Mouse (Mus musculus) telencephalon, adult 2 months (tissue): ENCODE results near the gene Gnptab.
"Not testable (repeated sequence)": the region's sequence is repeated elsewhere in the genome, so short reads cannot be mapped to it uniquely, and the experiment has no call there.

Experiments
- DNase-seq: peaks from one replicate; pipeline ENCODE4 v3.0.0-alpha.2; 2011; ENCODE audit warnings: low read depth, low spot score

Gnptab gene

DNA sequence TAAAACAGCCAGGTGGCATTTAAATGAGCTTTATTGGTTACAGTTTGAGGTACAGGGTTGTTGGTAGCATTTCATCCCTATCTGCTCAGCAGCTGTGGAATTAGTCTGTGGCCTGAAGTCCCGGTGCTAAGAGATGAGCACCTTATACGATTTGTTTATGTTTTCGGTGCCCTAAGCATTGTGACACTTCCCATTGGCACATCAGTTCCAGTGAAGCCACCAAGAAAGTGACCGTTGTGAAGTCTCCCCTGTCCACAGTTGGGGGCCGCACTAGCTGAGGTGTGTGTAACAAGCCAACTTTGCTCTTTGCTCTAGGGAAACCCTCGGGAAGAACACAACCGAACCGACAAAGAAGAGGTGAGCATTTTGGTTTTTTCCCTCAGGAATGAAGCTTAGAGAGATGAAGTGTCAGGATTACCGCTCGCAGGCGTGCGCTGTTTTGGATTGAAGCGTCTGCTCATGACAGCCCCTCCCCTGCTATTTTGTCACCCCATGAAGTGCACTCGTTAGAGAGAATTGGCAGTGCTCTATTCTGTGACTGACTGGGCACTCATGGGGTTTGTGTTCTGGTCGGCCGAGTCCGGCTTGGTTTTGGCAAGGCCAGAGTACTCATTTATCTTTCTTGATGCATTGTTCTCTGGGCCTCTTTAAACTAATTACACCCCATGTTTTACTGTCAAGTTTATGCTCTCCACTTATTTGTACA lies 33.5 kb downstream of the Gnptab start:
- DNase-seq = no peak

DNA sequence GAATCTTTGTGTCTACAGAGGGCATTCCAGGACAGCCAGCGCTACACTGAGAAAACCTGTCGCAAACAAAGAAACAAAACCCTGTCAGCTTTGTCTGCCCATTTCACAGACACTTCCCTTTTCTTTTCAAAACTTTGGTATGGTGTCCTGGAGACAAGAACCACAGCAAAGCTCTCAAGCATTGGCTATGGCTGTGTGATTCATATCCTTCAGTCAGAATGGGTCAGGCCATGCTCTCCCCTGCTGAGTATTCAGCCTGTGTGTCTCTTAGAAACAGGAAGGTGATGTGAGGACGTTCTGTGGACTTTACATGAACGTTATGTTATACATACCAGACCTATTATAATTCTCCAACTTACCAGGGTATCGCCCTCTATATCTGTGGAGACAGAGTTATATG lies 38.8 kb downstream of the Gnptab start:
- DNase-seq = no peak

DNA sequence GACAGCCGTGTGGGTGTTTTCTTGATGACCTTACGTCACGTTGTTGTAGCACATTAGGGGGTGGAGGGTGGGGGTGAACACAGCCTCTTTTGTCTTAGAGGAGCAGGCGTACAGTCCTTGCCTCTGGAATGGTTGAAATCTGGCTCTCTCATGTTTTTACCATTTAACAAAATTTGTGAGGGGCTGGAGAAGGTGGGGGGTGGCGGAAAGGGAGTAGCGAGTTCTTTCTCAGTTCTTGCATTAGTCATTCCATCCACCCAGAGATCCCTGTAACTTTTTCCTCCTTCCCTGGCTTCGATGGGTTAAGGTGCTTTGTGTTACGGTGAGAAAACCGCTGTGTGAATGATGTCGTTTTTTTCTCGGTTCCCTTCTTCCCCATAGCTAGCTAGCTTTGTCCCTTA lies 41.2 kb downstream of the Gnptab start:
- no peak for DNase-seq

DNA sequence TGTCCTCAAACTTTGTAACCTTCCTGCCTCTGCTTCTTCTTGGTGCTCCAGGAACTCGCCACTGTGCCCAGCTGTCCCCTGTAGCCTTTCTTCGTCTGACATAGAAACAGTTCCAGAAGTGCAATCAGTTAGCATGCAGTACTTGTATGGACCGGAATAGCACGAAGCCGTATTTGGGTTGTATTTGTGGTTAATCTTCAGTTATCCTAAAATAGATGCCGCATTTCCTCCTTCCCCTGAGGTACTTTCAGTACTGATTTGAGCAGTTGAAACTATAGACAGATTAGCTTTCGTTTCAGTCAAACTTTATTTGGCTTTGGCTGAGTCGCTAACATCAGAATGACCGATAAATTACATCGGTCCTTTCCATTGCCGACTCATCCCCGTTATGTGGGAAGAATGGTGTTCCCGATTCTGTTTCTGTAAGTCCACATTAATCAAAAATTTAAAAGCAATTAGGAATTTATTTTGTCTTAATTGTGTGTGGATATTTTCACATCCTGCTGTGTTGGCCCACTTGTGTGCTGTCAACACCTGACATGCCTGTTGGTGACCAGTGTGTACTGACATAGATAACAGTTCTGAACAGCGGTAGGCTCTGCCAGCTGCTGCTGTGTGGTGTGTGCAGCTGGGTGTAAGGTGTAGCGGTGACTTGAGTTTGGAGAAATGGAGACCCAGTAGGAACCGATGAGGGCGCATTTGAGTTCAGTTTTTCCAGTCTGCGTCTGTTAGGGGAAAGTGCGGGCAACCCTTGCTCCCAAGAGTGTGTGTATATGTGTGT lies 41.9 kb downstream of the Gnptab start:
- no peak for DNase-seq

DNA sequence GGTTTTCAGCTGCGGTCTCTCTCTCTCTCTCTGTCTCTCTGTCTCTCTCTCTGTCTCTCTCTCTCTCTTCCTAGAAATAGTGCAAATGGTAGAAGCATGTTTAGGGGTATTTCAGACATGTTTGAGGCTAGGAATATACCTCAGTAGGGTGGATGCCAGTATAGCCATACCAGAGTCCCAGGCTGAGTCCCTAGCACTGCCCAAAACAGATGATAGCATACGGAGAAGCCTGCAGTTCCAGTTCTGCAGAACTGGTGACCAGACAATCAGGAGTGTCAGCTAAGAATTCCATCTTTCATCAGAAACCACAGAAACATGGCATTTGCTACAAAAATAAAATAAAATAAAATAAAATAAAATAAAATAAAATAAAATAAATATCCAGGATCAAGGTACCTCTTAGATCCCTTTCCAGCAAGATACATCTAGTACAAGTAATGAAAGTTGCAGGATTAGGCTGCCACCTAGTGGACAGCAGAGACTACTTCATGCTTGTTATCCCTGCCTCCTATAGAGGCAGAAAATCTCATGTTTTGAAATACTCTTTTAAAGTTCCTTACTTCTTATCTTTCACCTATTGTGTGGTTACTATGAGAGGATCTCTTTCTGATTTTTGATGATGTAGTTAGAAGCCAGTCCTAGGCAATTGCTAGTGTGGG lies 47.4 kb downstream of the Gnptab start:
- DNase-seq = peak; percentile 65

DNA sequence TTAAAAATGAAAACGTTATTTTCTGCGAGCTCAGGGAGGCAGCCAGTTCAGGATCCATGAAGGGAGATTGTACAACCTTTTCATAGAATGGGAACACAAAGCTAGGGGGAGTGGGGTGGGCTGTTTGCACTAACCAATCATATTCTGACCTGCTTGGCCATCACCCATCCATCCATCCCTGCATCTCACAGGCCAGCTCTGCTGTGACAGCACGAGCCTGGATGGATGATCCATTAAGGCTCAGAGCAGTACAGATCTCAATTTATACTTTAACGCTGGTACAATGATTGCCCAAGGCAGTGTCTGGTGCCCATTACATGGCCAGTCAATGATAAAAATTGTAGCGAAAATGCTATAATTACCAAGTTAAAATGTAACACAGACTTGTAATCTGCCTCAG lies 48.0 kb downstream of the Gnptab start:
- no peak for DNase-seq

DNA sequence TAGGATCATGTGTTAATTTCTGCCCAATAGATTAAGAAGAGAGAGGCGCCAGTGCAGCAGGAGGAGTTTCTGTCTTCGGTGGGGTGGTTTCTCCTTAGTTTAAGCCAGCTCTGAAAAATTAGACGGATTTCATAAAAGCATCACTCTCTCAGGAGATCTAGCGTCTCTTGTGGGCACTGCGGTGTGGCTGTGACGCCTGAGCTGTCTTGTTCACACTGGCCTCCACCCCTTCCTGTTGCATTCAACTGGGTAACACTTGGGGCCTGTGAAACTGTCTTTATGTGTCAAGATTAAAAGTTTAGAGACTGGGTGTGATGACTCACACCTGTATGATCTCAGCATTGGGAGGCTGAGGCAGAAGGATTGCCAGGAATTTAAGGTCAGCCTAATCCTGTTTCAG lies 49.1 kb downstream of the Gnptab start:
- DNase-seq = no peak

DNA sequence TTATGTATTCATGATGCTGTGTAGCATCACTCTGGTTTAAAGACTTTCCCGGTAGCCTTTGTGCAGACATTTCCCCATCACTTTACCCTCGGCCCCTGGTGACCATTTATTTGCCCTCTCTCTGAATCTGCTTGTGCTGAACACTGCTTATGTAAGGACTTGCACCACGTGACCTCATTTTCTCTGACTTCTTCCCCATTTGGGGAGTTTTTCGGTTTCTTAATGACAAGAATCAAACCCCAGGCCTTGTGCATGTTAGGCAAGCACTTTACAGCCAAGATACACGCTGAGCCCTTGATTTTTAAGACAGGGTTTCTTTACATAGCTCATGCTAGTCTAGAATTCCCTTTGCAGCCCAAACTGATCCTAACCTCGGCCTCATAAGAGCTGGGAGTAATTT lies 62.3 kb downstream of the Gnptab start:
- DNase-seq = no peak

DNA sequence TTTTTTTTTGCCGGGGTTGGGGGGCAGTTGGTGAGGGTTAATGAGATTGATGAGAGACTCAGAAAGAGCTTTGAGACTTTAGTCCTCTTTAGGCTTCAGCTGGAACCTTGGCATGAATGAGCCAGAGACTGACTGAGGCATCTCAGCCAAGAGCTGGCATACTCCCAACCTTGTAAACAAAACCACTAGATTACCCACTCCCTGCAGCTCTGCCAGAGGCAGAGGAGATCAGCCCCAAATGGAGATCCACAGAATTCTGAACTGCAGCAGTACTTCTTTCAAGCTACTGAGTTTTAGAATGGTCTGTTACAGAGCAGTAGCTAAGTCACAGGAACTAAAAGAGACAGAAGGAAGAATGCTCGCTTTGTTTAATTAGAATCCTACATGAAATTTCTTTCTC lies 72.3 kb downstream of the Gnptab start:
- DNase-seq = peak; percentile 67

DNA sequence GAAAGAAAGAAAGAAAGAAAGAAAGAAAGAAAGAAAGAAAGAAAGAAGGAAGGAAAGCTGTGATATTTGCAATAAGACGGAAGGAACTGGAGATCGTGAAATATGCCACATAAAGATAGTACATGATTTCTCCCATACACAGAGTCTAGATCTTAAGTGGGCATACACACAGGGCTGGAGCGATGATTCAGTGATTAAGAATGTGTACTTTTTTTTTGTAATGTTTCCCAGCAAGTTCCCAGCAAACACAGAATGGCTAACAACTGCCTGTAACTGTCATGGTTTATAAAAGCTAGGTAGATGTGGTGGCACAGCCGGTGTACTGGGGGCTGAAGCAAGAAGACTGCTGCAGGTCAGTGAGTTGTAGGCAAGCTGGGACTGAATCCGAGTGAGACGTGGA lies 73.1 kb downstream of the Gnptab start:
- DNase-seq = no peak

DNA sequence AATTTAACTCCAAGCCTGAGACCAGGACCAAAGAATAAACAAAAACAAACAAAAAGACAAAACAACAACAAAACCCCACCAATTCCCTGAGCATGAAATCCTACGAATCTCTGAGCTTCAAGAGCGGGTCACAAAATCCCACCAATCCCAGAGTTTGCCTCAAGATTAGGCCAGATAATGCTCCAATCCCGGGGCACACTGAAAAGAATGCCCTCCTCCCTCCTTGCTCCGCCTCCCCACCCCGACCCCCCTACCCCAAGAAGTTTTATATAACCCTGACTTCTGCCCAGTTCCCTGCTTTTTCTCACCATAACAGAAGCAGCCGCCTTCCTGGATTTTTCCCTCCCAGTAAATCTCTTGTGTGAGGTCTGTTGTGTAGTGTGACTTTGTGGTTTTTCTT lies 78.9 kb downstream of the Gnptab start:
- no peak for DNase-seq

DNA sequence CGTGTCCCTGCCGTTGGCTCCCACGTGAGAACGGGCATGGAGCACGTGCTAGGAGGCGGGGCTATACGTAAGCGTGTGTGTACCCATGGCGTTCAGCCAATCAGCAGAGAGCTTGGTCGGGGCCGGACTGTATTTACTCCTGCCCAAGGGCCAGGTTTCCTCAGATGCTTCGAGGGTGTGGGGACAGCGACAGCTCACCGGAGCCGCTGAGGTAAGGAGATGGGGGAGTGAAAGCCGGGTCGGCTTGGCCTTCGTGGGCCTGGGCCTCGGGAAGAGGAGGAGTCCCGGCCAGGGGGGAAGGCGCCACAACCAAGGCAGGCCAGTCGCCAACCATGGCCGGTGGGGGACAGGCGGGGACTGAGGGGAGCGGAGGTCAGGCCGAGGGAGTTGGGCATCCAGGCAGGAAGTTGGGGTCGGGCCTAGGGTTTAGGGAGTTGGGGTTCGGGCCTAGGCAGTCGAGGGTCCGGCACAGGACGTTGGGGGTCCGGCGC lies 80.6 kb downstream of the Gnptab start, which contains the start of gene Sycp3:
Gene Sycp3, plus strand, starts transcription at position 68 of the 491 bp plus-strand sequence.
- DNase-seq = no peak

DNA sequence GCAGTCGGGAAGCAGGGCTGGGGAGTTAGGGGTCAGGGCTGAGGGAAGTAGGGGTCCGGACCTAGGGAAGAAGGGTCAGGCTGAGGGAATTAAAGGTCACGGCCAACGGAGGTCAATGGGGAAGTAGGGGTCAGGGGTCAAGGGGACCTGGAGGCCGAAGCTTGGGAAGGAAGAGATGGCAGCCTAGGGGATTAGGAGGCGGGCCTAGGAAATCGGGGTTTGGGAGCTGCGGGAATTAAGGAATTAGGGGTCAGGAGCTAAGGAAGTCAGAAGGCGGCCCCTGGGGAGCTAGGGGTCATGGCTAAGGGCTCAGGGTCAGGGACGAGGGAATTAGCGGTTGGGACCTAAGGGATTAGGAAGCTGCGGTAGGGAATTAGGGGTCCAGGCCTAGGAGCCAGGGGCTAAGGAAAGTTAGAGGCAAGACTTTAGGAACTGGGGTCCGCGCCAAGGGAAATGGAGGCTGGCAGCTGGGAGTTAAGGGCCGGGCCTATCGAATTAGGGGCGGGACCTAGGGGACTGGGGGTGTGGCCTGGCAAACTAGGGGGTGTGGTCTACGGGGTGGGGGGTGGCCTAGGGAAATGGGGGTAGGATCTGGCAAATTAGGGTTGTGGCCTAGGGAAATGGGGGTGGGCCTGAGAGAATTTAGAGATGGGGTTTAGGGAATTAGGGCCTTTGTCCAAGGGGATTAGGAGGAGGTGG lies 81.3 kb downstream of the Gnptab start:
- DNase-seq = no peak

DNA sequence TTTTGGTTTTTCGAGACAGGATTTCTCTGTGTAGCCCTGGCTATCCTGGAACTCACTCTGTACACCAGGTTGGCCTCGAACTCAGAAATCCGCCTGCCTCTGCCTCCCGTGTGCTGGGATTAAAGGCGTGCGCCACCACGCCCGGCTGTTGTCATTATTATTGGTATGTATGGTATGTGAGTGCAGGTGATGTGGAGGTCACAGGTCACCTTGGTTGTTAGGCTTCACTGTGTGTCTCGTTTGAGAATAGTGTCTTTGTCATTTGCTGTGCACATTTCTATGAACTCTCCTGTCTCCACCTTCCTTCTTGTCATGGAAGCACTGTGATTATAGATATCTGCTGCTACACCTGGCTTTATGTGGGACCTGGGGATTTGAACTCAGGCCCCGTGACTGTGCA lies 103.9 kb downstream of the Gnptab start:
- DNase-seq = not testable (repeated sequence)

DNA sequence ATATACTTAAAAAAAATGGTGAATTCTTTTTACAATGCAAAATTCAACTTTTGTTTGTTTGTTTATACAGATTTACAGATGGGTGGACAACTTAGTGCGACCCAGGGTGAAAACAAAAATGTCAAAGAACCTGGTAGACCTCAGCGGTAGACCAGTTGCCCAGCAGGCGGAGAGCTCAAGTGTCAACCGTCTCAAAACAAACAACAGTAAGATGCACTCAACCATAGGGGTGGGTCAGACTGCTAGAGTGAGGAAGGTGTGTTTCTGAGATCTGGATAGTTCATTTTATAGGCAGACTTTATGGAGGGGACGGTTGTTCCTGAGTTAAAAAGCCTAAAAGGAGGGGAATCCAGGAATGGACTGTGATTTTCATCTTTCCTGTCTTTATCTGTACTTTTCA lies 109.7 kb downstream of the Gnptab start:
- DNase-seq = no peak

DNA sequence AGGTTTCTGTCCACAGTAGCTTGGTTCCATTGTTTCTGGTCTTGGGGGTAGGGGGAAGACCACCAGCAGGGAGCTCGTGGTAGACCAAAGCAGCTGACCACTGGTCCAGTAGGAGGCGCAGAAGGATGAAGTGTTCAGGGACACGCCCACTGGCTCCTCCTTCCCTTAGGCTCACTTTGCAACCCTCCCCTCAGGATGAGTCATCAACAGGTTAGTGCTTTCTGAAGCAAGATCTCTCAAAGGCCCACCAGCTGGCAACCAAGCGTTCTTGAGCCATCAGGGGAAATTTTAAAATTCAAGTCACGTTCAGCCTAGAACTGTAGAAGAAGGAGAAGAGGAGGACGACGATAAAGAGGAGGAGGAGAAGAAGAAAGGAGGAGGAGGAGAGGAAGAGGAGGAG lies 112.7 kb downstream of the Gnptab start:
- no peak for DNase-seq

DNA sequence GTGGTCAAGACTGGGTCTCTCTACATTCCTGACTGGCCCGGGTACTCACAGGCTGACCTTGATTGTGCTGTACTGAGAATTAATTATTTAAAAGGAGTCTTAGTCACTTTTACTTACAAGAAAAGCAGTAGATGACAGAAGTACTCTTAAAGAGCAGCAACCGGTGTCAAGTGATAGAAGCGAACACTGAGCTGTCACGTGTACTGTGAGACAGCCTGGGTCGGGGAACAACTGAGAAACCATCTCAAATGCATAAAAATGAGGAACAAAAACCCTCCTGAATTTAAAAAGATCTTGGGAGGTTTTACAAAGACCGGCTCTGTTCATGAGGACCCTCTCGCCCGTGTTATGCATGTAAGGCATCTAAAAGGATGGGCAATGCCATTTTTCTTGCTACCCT lies 113.7 kb downstream of the Gnptab start:
- no peak for DNase-seq

DNA sequence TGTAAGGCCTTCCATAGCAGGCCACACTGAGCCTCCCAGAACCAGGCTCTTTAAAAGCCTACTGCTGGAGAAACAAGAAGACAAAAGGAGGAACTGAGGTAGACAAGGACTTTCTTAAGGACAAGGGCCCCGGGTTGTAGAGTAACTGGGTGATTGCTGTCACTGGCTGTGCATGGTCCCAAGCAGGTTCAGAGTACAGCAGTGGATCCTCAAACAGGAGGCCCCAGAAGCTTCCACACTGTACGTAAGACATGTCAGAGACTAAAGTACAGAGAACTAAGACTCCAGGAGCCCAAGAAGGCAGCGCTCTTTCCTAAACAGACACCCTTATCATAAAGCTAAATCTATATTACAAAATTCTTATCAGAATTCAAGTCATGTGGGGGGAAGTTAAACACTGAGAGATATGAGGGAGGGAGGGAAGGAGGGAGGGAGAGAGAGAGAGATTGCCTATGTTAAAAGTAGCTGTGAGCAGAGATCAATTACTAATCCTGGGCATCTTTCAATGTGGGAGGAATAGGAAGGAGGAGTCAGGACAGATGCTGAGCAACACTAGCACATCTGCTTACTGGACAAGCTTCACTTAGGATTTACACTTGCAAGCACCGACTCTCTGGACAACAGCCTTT lies 116.1 kb downstream of the Gnptab start:
- DNase-seq = no peak
